Mouse (Mus musculus) right cerebral cortex, adult 18-20 months (tissue): ENCODE measurements at regions not wholly inside any gene's neighbourhood (a gene's known extent, or its start where the extent isn't known, plus 50 kb on each side); places are given as distances from the start of the nearest gene placed in this dataset.
"Not testable (repeated sequence)": the region's sequence is repeated elsewhere in the genome, so short reads cannot be mapped to it uniquely, and the experiment has no call there.

Experiments used
- DNase-seq: peaks from one replicate; pipeline ENCODE4 v3.0.0; 2022; ENCODE audit warnings: mixed read lengths

- DNase-seq: not testable (repeated sequence)
Measured at GRCm38 (mm10) chr13:68298862-68299261, 283.1 kb downstream of the Mtrr start.

GRCm38 (mm10) chr13:68258285-68258684 lies 323.7 kb downstream of the Mtrr start:
- peak; percentile 36 for DNase-seq
